Mouse (Mus musculus): ENCODE data around the gene Gk5.

The Gk5 gene

DNA sequence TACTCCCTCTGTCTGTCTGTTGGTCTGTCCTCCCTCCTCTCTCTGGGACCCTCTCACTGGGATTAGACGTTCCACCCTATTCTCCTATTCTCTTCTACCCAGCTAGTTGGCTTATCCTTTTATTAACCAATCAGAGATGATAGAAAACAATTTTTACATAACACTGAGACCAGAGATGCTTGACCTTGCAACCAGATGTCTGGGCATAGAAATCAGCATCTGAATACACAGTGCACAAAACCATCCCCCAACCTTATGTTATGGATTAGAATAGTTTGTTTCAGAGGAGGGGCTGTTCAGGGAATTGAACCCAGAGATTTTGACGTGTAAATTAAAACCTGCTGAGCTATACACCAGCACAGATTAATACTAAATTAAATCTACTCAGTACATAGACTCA lies 111.1 kb downstream of the Gk5 start:
- DNase-seq: no peak

Measured in kidney, adult 11 months (tissue).